Mouse (Mus musculus) kidney, adult 2 months (tissue): ENCODE results near the gene Vax1.

Experiments used
- CTCF ChIP-seq: fragments of 200-500 bp; conservative IDR thresholded peaks from 2 replicates; pipeline ENCODE4 v1.5.1; 2011; ENCODE audit warnings: low read depth, mild to moderate bottlenecking, control low read depth, low read length, moderate library complexity, mixed read lengths; ENCODE audit not compliant: insufficient read depth, insufficient read length
- POLR2A ChIP-seq: fragments of 200-500 bp; IDR thresholded peaks from one replicate; pipeline ENCODE4 v1.6.1; 2011; ENCODE audit warnings: low read depth, low read length, control low read depth

DNA sequence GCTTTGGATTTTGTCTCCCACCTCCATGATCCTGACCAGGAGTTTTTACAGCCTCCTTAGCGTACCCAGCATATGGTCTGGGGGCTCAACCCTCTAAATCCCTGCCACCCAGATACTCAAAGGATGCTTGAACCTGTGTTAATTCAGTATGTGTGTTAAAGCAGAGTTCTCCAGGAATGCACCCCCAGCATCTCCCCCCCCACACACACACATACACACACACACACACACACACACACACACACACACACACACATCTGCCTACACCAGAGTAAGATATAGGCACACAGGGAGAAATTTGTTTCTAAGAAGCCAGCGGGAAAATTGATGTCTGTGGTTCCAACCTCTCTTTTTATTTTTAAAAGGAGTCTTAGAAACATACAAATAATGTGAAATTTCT is 22.6 kb upstream of the Vax1 start:
- TF ChIP-seq POLR2A = no peak
- TF ChIP-seq CTCF = no peak
